Mouse (Mus musculus) heart, postnatal 10 days (tissue): ENCODE results near the gene 2310039H08Rik. TPM values are rescaled to one million over a fixed set of nuclear protein-coding genes. Genes with fewer than 3 reads are reported as not detected.
"Not testable (repeated sequence)": the region's sequence is repeated elsewhere in the genome, so short reads cannot be mapped to it uniquely, and the experiment has no call there.

Source experiments
- DNase-seq, 2 experiments: peaks; one replicate each; pipeline ENCODE4 v3.0.0; 2021
- intact Hi-C: fragments of 180-260 bp; cut with DNase I; formaldehyde crosslinking; loops from one replicate; pipeline ENCODE4 v1.15.1; 2025
- total RNA-seq, 2 experiments: library from RNA; stranded (reverse); gene quantifications; 2 replicates each; pipeline ENCODE4 v1.2.3; 2021

2310039H08Rik gene
- total RNA-seq, 2 experiments from 2014 or later, result 26.8 to 28.2 TPM

- intact Hi-C loops, result no loop called here
- DNase-seq, result peak; percentile 98
Measured at GRCm38 (mm10) chr17:46751794-46752556, 20.5 kb upstream of the 2310039H08Rik start, which contains the start of gene Cnpy3. Cnpy3 (minus strand) TSS chr17:46752214.

- no peak for DNase-seq
- intact Hi-C loops, result no loop called here
Measured at GRCm38 (mm10) chr17:46758753-46759152, 13.7 kb upstream of the 2310039H08Rik start.

GRCm38 (mm10) chr17:46763544-46763943 is 8.9 kb upstream of the 2310039H08Rik start, which contains the start of gene Ptcra:
Ptcra (minus strand) TSS chr17:46763712.
- DNase-seq, result no peak
- intact Hi-C loops, result no loop called here

GRCm38 (mm10) chr17:46764916-46765315 is 7.5 kb upstream of the 2310039H08Rik start:
- intact Hi-C loops, DNase-seq: not testable (repeated sequence)

GRCm38 (mm10) chr17:46767868-46768267 is 4.6 kb upstream of the 2310039H08Rik start:
- DNase-seq, result no peak
- intact Hi-C loops, result no loop called here

GRCm38 (mm10) chr17:46770546-46770945 is 1.9 kb upstream of the 2310039H08Rik start:
- no peak for DNase-seq
- intact Hi-C loops, result no loop called here

GRCm38 (mm10) chr17:46771025-46771424 is 1.4 kb upstream of the 2310039H08Rik start:
- DNase-seq, result no peak
- intact Hi-C loops, result no loop called here

- intact Hi-C loops, result no loop called here
- no peak for DNase-seq
Measured at GRCm38 (mm10) chr17:46771616-46772015, 819 bp upstream of the 2310039H08Rik start.

GRCm38 (mm10) chr17:46772038-46772403 is 414 bp upstream of the 2310039H08Rik start:
- intact Hi-C loops, result no loop called here
- no peak for DNase-seq

- DNase-seq, result no peak
- intact Hi-C loops, result no loop called here
Measured at GRCm38 (mm10) chr17:46773278-46774130, 1.1 kb downstream of the 2310039H08Rik start.

GRCm38 (mm10) chr17:46774131-46774472 is 1.7 kb downstream of the 2310039H08Rik start:
- intact Hi-C loops, result no loop called here
- DNase-seq, result no peak

GRCm38 (mm10) chr17:46775070-46775469 is 2.6 kb downstream of the 2310039H08Rik start:
- no peak for DNase-seq
- intact Hi-C loops, result no loop called here

- DNase-seq, result no peak
- intact Hi-C loops, result no loop called here
Measured at GRCm38 (mm10) chr17:46776087-46776486, 3.7 kb downstream of the 2310039H08Rik start.

- no peak for DNase-seq
Measured at GRCm38 (mm10) chr17:46781876-46782275, 9.4 kb downstream of the 2310039H08Rik start.

GRCm38 (mm10) chr17:46782341-46783221 is 10.1 kb downstream of the 2310039H08Rik start, which contains the start of gene Rpl7l1:
Rpl7l1 (minus strand) TSS chr17:46782672.
- DNase-seq, result peak; percentile 94 to 95
- intact Hi-C loops, result loop anchor here (2.0 kb wide), 2 partner anchors 74 to 106 kb away; no protein-coding TSS in a partner anchor

More at GRCm38 (mm10) chr17:46781876-46782275, 9.4 kb downstream of the 2310039H08Rik start:
- intact Hi-C loops, result loop anchor here (2.0 kb wide), 2 partner anchors 75 to 107 kb away; no protein-coding TSS in a partner anchor

- no peak for DNase-seq
- intact Hi-C loops, result loop anchor here (2.0 kb wide), 2 partner anchors 74 to 106 kb away; no protein-coding TSS in a partner anchor
Measured at GRCm38 (mm10) chr17:46783222-46783565, 10.8 kb downstream of the 2310039H08Rik start.

GRCm38 (mm10) chr17:46786952-46787351 is 14.5 kb downstream of the 2310039H08Rik start:
- DNase-seq, result no peak
- intact Hi-C loops, result no loop called here

GRCm38 (mm10) chr17:46787974-46788373 is 15.5 kb downstream of the 2310039H08Rik start:
- intact Hi-C loops, DNase-seq: not testable (repeated sequence)

- intact Hi-C loops, result no loop called here
- no peak for DNase-seq
Measured at GRCm38 (mm10) chr17:46792963-46793362, 20.5 kb downstream of the 2310039H08Rik start.

- no peak for DNase-seq
- intact Hi-C loops, result no loop called here
Measured at GRCm38 (mm10) chr17:46796743-46797142, 24.3 kb downstream of the 2310039H08Rik start.
